Mouse (Mus musculus) intestine, postnatal 0 days (tissue): ENCODE measurements around the gene Vav2. TPM values are rescaled to one million over a fixed set of nuclear protein-coding genes. Genes with fewer than 3 reads are reported as not detected.
A peak's percentile ranks its signal among the peaks of the same experiment; 100 is the strongest.

Source experiments
- ATAC-seq: fragments of 200-750 bp; cut with Nextera tagmentation; 2 replicates; pipeline ENCODE4 v1.8.0; 2017; ENCODE audit warnings: mild to moderate bottlenecking, moderate TSS enrichment, moderate library complexity
- H3K27ac ChIP-seq: fragments of 300-500 bp; sonication (generic); 2 replicates; pipeline ENCODE4 v1.5.1; 2014; ENCODE audit warnings: mild to moderate bottlenecking, low read depth, low read length, moderate library complexity
- H3K27me3 ChIP-seq: fragments of 300-500 bp; sonication (generic); replicated peaks from 2 replicates; pipeline ENCODE4 v1.6.1; 2014; ENCODE audit warnings: low read length, mixed read lengths; ENCODE audit not compliant: control insufficient read depth, insufficient read depth
- H3K36me3 ChIP-seq: fragments of 300-500 bp; sonication (generic); 2 replicates; pipeline ENCODE4 v1.6.1; 2014; ENCODE audit warnings: mild to moderate bottlenecking, moderate library complexity; ENCODE audit not compliant: control insufficient read depth, insufficient read depth
- H3K4me1 ChIP-seq: fragments of 300-500 bp; sonication (generic); replicated peaks from 2 replicates; pipeline ENCODE4 v1.6.1; 2014; ENCODE audit warnings: antibody characterized with exemption, low read length, mixed read lengths; ENCODE audit not compliant: control insufficient read depth, insufficient read depth
- H3K4me2 ChIP-seq: fragments of 300-500 bp; sonication (generic); replicated peaks from 2 replicates; pipeline ENCODE4 v1.6.1; 2014; ENCODE audit warnings: low read depth, mild to moderate bottlenecking, moderate library complexity
- H3K4me3 ChIP-seq: fragments of 300-500 bp; sonication (generic); 2 replicates; pipeline ENCODE4 v1.5.1; 2014; ENCODE audit warnings: low read depth, low read length
- H3K9ac ChIP-seq: fragments of 300-500 bp; sonication (generic); 2 replicates; pipeline ENCODE4 v1.6.1; 2014; ENCODE audit warnings: mild to moderate bottlenecking, low read depth, low read length
- H3K9me3 ChIP-seq: fragments of 300-500 bp; sonication (generic); 2 replicates; pipeline ENCODE4 v1.6.1; 2016; ENCODE audit warnings: mixed run types; ENCODE audit not compliant: control insufficient read depth
- CTCF ChIP-seq: sonication (generic); IDR thresholded peaks from 2 replicates; pipeline ENCODE4 v1.5.1; 2016; ENCODE audit warnings: low read depth, mild to moderate bottlenecking, control low read depth, antibody characterized with exemption, moderate library complexity
- WGBS: fragments of 180-500 bp; shearing (Covaris S2); extraction: QIAGEN DNeasy Blood & Tissue Kit; methylation state at CpG from one replicate; pipeline ENCODE4 v1.1.7; 2014; 5-methylcytosine and 5-hydroxymethylcytosine counted together
- polyA plus RNA-seq: library from polyadenylated mRNA; unstranded; fragments of >200 nt; fragmentation: Nextera tagmentation; extraction: Ambion mirVana; gene quantifications from 2 replicates; pipeline ENCODE4 v1.2.1, GENCODE M21; 2015

The Vav2 gene
- polyA plus RNA-seq, 1 experiment from 2014 or later: 5.4 TPM

DNA sequence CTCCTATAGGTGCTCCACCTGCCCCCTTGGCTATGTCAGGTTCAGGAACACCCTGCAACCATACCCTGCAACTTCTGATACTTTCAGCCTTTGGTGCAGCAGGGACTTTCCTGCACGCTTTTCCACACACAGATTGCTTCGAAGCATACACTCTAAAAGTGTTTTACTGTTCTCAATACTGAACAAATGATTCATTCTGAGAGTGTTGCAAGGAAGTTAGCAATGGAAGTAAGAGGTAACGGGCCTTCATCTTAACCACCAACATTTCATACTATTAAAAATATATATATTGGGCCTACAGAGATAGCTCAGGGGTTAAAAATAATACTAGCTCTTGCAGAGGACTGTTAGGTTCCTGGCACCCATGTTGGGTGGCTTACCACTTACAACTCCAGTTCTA lies 132.1 kb downstream of the Vav2 start:
- no peak overlapping the region for H3K27ac ChIP-seq

DNA sequence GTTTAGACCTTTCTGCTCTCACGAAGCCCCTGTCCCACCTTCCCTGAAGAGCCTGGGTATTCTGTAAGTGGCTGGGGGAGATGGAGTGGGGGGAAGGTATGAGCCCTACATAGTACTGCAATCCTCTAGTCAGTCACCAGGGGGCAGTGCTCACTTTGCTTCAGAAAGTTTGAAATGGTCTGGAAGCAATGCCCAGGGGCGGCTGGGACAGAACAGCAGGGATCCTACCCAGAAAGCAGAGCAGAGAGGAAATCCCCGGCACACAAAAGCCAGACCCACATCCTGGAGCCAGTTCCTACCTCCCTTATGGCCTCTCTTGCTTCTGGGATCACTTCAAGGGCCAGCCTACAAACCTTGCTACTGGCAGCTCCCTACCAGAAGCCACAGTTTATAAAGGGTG lies 137.8 kb downstream of the Vav2 start:
- H3K27me3 ChIP-seq: no peaks in the 10 kb centered on the region
- no peak overlapping the region for H3K4me3 ChIP-seq
- H3K9me3 ChIP-seq: no peaks in the 10 kb centered on the region
- no peaks in the 10 kb centered on the region for H3K4me1 ChIP-seq
- no peak overlapping the region for H3K27ac ChIP-seq
- TF ChIP-seq CTCF: peak; percentile 90
- H3K36me3 ChIP-seq: peaks cover 45% of the 10 kb centered on the region
- H3K4me2 ChIP-seq: no peak overlapping the region
- WGBS: 14% methylated on average over 3 of the region's 3 CpGs
- no peak overlapping the region for H3K9ac ChIP-seq
- ATAC-seq: 0 out of 2 replicates have a peak, but pooled peaks have one; percentile 32

More for the DNA sequence above, 132.1 kb downstream of the Vav2 start:
- Histone ChIP-seq H3K9ac (no peak overlapping the region), H3K9me3 (no peaks in the 10 kb centered on the region), H3K4me3 (no peak overlapping the region), H3K27me3 (no peaks in the 10 kb centered on the region), H3K4me1 (no peaks in the 10 kb centered on the region), H3K4me2 (no peak overlapping the region), H3K36me3 (peaks cover 52% of the 10 kb centered on the region)
- no peak for ATAC-seq
- WGBS: 94% methylated on average over 3 of the region's 3 CpGs
- no peak for TF ChIP-seq CTCF

DNA sequence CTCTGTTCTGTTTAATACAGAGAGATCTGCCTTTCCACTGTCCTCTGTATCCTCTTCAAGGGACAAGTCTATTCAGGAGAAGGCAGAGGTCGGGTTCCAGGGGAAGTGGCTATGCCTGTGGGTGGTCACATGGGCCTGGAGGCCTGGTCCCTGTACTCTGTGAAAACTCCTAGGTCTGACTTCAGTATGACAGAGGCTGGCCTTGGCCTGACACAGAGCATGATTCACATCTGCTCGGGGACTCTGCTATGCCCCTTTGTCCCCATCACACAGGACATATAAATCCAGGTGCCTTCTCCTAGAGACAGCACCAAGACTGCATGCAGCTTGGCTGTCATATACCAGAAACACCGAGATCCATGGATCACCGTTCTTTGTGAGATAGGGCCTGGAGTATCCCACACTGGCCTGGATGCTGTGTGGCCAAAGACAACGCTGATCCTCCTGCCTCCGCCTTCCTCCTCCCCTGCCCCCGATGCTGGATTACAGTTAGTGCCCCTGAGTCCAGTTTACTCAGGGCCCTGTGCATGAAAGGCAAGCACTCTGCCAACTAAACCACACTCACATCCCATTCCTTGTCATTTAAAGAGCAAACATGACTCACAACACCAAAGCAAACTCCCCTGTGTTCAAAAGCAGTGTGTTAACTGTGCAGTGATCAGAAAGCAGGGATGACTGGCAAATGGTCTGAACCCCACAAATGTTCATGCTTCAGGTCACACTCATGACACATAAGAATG lies 139.7 kb downstream of the Vav2 start:
- Histone ChIP-seq H3K27me3 (no peaks in the 10 kb centered on the region), H3K9me3 (no peaks in the 10 kb centered on the region), H3K4me1 (no peaks in the 10 kb centered on the region), H3K27ac (no peak overlapping the region), H3K9ac (no peak overlapping the region), H3K36me3 (peaks cover 38% of the 10 kb centered on the region), H3K4me2 (no peak overlapping the region), H3K4me3 (no peak overlapping the region)
- no peak for TF ChIP-seq CTCF
- 78% methylated on average over 7 of the region's 7 CpGs for WGBS
- ATAC-seq: no peak

DNA sequence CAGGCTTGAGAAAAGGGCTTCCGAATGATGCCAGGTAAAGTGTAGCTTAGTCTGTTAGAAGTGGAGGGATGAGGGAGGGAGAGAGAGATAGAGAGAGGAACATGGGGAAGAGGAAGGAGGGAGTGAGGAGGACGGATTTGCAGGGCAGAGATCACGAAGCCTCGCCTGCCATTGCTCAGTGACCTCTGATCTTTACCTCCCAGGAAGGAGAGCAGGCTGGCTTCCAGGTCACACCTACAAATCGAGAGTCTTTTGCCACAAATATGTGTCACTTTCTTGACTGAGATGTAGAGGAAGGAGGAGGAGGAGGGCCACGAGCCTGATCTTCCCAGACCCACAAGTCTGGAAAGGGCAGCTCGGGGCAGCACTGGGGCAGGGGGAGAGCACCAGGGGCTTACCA lies 142.4 kb downstream of the Vav2 start:
- Histone ChIP-seq H3K27me3 (no peaks in the 10 kb centered on the region), H3K9ac (no peak overlapping the region), H3K9me3 (no peaks in the 10 kb centered on the region), H3K4me2 (no peak overlapping the region), H3K4me3 (no peak overlapping the region), H3K36me3 (peaks cover 22% of the 10 kb centered on the region), H3K27ac (no peak overlapping the region), H3K4me1 (no peaks in the 10 kb centered on the region)
- no peak for ATAC-seq
- TF ChIP-seq CTCF: no peak
- 51% methylated on average over 7 of the region's 7 CpGs for WGBS

DNA sequence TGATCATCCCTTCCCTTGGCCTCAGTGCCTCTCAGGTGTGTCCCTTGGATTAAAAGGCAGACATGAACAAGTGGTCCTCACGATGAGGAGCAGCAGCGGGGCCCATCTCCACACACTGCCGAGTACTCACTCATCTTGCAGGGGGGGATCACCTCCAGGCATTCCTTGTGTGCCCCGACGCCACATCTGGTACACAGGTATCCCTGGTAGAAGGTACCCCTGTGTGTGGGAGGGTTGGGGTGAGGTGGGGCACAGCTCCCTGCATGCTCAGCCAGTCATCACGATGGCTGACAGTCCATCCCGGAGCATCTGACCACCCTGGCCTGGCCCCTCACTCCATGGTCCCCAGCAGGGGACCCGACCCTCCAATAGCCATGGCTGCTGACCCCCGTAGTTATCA lies 145.1 kb downstream of the Vav2 start:
- Histone ChIP-seq H3K4me3 (no peak overlapping the region), H3K9me3 (no peaks in the 10 kb centered on the region), H3K4me1 (no peaks in the 10 kb centered on the region), H3K27ac (no peak overlapping the region), H3K27me3 (no peaks in the 10 kb centered on the region), H3K36me3 (peaks cover 38% of the 10 kb centered on the region; the same call in 1 of the 2 replicates), H3K4me2 (no peak overlapping the region), H3K9ac (no peak overlapping the region)
- no peak for TF ChIP-seq CTCF
- WGBS: 89% methylated on average over 9 of the region's 9 CpGs
- ATAC-seq: no peak

DNA sequence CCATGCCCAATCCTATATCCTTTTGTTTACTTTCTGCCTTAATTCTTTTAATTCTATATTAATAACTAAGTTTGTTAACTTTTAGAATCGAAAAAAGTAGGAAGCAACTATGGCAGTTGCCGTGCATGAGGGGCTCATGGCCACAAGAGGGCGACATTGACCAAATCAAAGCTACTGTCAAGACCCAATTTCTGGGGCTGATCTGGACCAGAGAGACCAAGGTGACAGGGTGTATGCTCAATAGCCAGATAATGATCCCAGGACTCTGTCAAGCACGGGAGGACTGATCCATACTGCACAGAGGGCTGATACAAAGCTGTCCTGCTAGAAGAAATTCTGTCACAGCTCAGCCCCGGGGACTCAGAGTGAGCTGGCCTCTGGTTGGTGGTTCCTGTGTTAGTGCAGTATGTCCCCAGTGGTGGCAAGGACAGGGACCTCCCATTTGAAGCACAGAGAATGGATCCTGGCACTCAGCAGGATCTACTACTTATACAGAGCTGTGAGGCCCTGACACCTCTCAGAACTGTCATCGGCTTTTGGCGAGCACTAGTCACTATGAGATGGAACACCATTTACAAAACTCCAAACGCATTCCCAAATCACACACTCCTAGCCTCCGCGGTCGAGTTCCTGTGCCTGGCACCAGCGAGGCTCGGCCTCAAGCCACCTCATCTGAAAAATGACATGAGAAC lies 145.8 kb downstream of the Vav2 start:
- 68% methylated on average over 13 of the region's 13 CpGs for WGBS
- no peak for ATAC-seq
- no peaks in the 10 kb centered on the region for H3K27me3 ChIP-seq

More for the DNA sequence above, 145.8 kb downstream of the Vav2 start:
- peaks cover 34% of the 10 kb centered on the region; the same call in 1 of the 2 replicates for H3K36me3 ChIP-seq
- no peak overlapping the region for H3K9ac ChIP-seq
- no peaks in the 10 kb centered on the region for H3K4me1 ChIP-seq
- no peak overlapping the region for H3K4me3 ChIP-seq
- no peak overlapping the region for H3K4me2 ChIP-seq
- TF ChIP-seq CTCF: peak; percentile 86
- no peak overlapping the region for H3K27ac ChIP-seq
- no peaks in the 10 kb centered on the region for H3K9me3 ChIP-seq
